Mouse (Mus musculus) megakaryocyte, embryonic 14.5 days (primary cell): ENCODE measurements around the gene Cmc1. TPM values are rescaled to one million over a fixed set of nuclear protein-coding genes. Genes with fewer than 3 reads are reported as not detected.

Experiments used
- H3K27me3 ChIP-seq: replicated peaks from 2 replicates; pipeline ENCODE3; 2012; ENCODE audit warnings: inconsistent platforms
- H3K36me3 ChIP-seq: replicated peaks from 2 replicates; pipeline ENCODE3; 2012; ENCODE audit warnings: low read length, inconsistent platforms, mixed read lengths
- H3K4me1 ChIP-seq: 2 replicates; pipeline ENCODE4 v1.6.1; 2012; ENCODE audit warnings: inconsistent platforms
- H3K4me3 ChIP-seq: replicated peaks from 2 replicates; pipeline ENCODE3; 2012; ENCODE audit warnings: moderate library complexity, mild to moderate bottlenecking, inconsistent platforms
- H3K9me3 ChIP-seq: 2 replicates; pipeline ENCODE4 v1.6.1; 2012; ENCODE audit warnings: inconsistent platforms
- FLI1 ChIP-seq: IDR thresholded peaks from 2 replicates; pipeline ENCODE4 v1.6.1; 2012; ENCODE audit warnings: low read length, inconsistent platforms, mixed read lengths
- GATA1 ChIP-seq: IDR thresholded peaks from 3 replicates; pipeline ENCODE4 v1.6.1; 2012; ENCODE audit warnings: mixed read lengths, low read length, inconsistent platforms, borderline replicate concordance
- polyA plus RNA-seq: library from polyadenylated mRNA; stranded (reverse); fragments of >175 nt; gene quantifications from 2 replicates; pipeline ENCODE4 v1.2.3, GENCODE M21; 2012; ENCODE audit warnings: low replicate concordance; ENCODE audit not compliant: insufficient read depth

Gene Cmc1
- polyA plus RNA-seq, 1 experiment, result 11.6 TPM

- no peak overlapping the region for H3K4me3 ChIP-seq
- H3K27me3 ChIP-seq, result peaks cover 2% of the 10 kb centered on the region
- peaks cover 16% of the 10 kb centered on the region for H3K9me3 ChIP-seq
- TF ChIP-seq GATA1, result no peak
- TF ChIP-seq FLI1, result no peak
- H3K4me1 ChIP-seq, result no peaks in the 10 kb centered on the region
- no peaks in the 10 kb centered on the region for H3K36me3 ChIP-seq
Measured at GRCm38 (mm10) chr9:118176687-118177086, 26.7 kb upstream of the Cmc1 start.

DNA sequence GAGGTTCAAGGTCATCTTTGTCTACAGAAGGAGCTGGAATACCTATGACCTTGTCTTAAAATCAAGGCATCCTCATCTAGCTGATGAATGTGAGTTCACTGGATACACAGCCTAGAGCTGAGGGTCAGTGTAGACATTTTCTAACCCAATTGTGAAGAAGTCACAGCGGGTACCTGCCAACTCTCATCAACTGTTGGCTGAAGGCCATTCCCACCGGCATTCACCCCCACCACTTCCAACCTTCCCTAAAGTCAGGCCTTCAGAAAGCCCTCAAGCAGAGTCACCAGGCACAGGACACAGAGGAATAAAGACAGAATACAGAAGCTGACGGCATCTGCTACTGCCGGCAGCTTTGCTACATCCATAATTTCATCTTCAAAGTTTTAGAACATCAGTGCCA is 25.4 kb upstream of the Cmc1 start:
- Histone ChIP-seq H3K4me1 (no peaks in the 10 kb centered on the region), H3K4me3 (no peak overlapping the region), H3K9me3 (peaks cover 16% of the 10 kb centered on the region), H3K27me3 (peaks cover 2% of the 10 kb centered on the region), H3K36me3 (no peaks in the 10 kb centered on the region)
- TF ChIP-seq GATA1 (no peak), FLI1 (no peak)

- TF ChIP-seq GATA1, result no peak
- no peak for TF ChIP-seq FLI1
- peaks cover 18% of the 10 kb centered on the region for H3K9me3 ChIP-seq
- peaks cover 2% of the 10 kb centered on the region for H3K27me3 ChIP-seq
- no peak overlapping the region for H3K4me3 ChIP-seq
- no peaks in the 10 kb centered on the region for H3K36me3 ChIP-seq
- no peaks in the 10 kb centered on the region; the same call in 1 of the 2 replicates for H3K4me1 ChIP-seq
Measured at GRCm38 (mm10) chr9:118173086-118173485, 23.1 kb upstream of the Cmc1 start.

DNA sequence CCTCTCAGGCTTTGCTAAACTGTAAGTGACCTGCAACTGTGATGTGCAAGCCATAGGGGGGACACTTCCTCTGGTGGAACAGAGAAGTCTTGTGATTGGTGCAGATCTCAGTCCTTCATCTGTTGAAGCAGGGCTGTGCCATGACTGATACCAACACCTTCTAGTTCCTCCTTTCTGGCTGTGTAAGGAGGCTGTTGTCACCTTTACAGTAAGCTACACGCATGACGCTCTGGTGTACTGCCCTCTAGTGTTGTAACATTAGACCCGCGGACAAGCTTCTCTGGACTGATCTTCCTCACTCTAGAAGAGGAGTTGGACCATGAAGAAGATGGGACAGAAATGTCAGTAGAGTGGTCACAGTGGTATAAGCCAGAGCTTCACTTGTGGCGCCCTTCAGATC is 18.6 kb upstream of the Cmc1 start:
- Histone ChIP-seq H3K27me3 (no peaks in the 10 kb centered on the region), H3K4me3 (no peak overlapping the region), H3K4me1 (no peaks in the 10 kb centered on the region; the same call in 1 of the 2 replicates), H3K36me3 (no peaks in the 10 kb centered on the region), H3K9me3 (peaks cover 15% of the 10 kb centered on the region)
- TF ChIP-seq FLI1, result no peak
- no peak for TF ChIP-seq GATA1

GRCm38 (mm10) chr9:118167606-118168005 is 17.6 kb upstream of the Cmc1 start:
- Histone ChIP-seq H3K27me3 (no peaks in the 10 kb centered on the region), H3K4me1 (no peaks in the 10 kb centered on the region; the same call in 1 of the 2 replicates), H3K36me3 (no peaks in the 10 kb centered on the region), H3K4me3 (no peak overlapping the region), H3K9me3 (peaks cover 9% of the 10 kb centered on the region)
- TF ChIP-seq FLI1, result no peak
- no peak for TF ChIP-seq GATA1

DNA sequence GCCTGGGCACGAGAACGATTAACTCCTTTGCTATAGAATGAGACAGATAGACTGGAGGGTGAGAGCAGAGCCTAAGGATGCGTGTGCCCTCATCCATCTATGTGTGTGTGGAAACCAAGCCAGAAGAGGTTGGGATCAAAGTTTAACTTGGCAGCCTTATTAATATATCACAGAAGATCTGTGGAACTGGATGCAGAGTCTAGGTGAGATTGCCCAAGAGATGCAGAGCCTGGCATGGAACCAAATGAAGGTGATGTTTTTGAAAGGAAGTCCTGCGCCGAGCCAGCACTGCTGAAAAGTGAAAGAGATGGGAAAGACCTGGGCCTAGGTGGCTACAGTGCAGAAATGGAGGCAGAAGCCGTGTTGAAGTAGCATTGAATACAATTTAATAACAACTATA is 11.6 kb upstream of the Cmc1 start:
- Histone ChIP-seq H3K4me3 (no peak overlapping the region), H3K36me3 (no peaks in the 10 kb centered on the region), H3K9me3 (no peaks in the 10 kb centered on the region), H3K27me3 (no peaks in the 10 kb centered on the region), H3K4me1 (peaks cover 3% of the 10 kb centered on the region; the same call in 1 of the 2 replicates)
- TF ChIP-seq GATA1, result no peak
- TF ChIP-seq FLI1, result no peak

- H3K36me3 ChIP-seq, result no peaks in the 10 kb centered on the region
- TF ChIP-seq FLI1, result no peak
- TF ChIP-seq GATA1, result no peak
- no peak overlapping the region for H3K4me3 ChIP-seq
- peaks cover 3% of the 10 kb centered on the region; the same call in 1 of the 2 replicates for H3K4me1 ChIP-seq
- H3K9me3 ChIP-seq, result no peaks in the 10 kb centered on the region
- H3K27me3 ChIP-seq, result no peaks in the 10 kb centered on the region
Measured at GRCm38 (mm10) chr9:118159936-118160335, 10.0 kb upstream of the Cmc1 start.

GRCm38 (mm10) chr9:118158201-118158600 is 8.2 kb upstream of the Cmc1 start:
- no peaks in the 10 kb centered on the region for H3K36me3 ChIP-seq
- H3K27me3 ChIP-seq, result no peaks in the 10 kb centered on the region
- no peak overlapping the region for H3K4me3 ChIP-seq
- peaks cover 3% of the 10 kb centered on the region; the same call in 1 of the 2 replicates for H3K4me1 ChIP-seq
- no peaks in the 10 kb centered on the region for H3K9me3 ChIP-seq
- TF ChIP-seq FLI1 (no peak), GATA1 (no peak)

DNA sequence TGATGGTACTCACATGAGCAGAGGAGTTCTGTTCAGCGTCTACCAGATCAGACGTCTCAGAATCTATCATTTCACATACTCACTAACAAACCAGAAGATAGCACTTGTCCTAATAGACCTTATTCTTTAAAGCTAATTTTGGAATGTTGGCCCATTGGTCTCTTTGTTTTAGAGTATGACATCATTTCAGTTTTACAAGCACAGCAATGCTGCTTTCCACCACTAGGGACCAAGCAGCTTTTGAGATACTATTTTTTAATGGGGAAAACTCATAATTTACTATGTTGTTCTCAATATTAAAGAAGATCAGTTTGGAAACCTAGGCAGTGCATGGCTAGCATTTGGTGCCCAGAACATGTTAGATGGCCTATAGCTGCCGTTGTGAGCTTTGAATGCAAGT is 7.3 kb upstream of the Cmc1 start:
- H3K9me3 ChIP-seq, result no peaks in the 10 kb centered on the region
- H3K4me1 ChIP-seq, result peaks cover 3% of the 10 kb centered on the region; the same call in 1 of the 2 replicates
- TF ChIP-seq GATA1, result no peak
- TF ChIP-seq FLI1, result no peak
- H3K36me3 ChIP-seq, result no peaks in the 10 kb centered on the region
- no peak overlapping the region for H3K4me3 ChIP-seq
- H3K27me3 ChIP-seq, result no peaks in the 10 kb centered on the region

GRCm38 (mm10) chr9:118154666-118155065 is 4.7 kb upstream of the Cmc1 start:
- Histone ChIP-seq H3K4me3 (no peak overlapping the region), H3K9me3 (no peaks in the 10 kb centered on the region), H3K27me3 (no peaks in the 10 kb centered on the region), H3K4me1 (peaks cover 11% of the 10 kb centered on the region), H3K36me3 (no peaks in the 10 kb centered on the region)
- TF ChIP-seq GATA1 (no peak), FLI1 (no peak)

DNA sequence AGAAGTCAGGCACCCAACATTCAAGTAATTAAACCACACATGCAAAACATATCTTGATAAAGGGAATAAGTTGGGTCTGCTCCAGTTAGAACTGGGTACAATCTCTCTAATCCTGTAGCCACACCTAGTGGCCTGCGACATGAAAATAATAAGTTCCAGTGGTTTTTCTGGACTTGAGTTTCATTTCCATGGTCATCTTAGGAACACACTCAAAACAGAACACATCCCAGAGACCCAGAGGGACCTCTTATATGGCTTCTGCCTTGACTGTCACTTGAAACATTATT is 1.2 kb upstream of the Cmc1 start:
- no peaks in the 10 kb centered on the region for H3K27me3 ChIP-seq
- H3K36me3 ChIP-seq, result no peaks in the 10 kb centered on the region
- H3K4me1 ChIP-seq, result peaks cover 33% of the 10 kb centered on the region
- TF ChIP-seq GATA1 (no peak), FLI1 (no peak)
- no peaks in the 10 kb centered on the region for H3K9me3 ChIP-seq
- H3K4me3 ChIP-seq, result no peak overlapping the region
